Mouse (Mus musculus): ENCODE data around the gene Cryaa.

- TF ChIP-seq CTCF (IDR thresholded peaks at IDR 0.05; ENCODE audit: borderline replicate concordance, insufficient read depth, low read depth, low read length) (no peak), POLR2A (IDR thresholded peaks at IDR 0.05; ENCODE audit: borderline replicate concordance, insufficient read depth, low read length) (no peak)
These were observed 9.3 kb upstream of the Cryaa start for GRCm38 (mm10) chr17:31668306-31668705.
